Mouse (Mus musculus) spleen, adult 2 months (tissue): ENCODE measurements around the gene Olfr815.

Experiments
- CTCF ChIP-seq: fragments of 200-500 bp; IDR thresholded peaks from 2 replicates; pipeline ENCODE4 v1.5.1; 2011; ENCODE audit warnings: mild to moderate bottlenecking, inconsistent platforms; ENCODE audit not compliant: insufficient read depth, insufficient read length, insufficient replicate concordance; ENCODE audit errors: extremely low read depth
- POLR2A ChIP-seq: fragments of 200-500 bp; IDR thresholded peaks from 2 replicates; pipeline ENCODE4 v1.6.1; 2011; ENCODE audit warnings: low read depth, low read length, inconsistent platforms

DNA sequence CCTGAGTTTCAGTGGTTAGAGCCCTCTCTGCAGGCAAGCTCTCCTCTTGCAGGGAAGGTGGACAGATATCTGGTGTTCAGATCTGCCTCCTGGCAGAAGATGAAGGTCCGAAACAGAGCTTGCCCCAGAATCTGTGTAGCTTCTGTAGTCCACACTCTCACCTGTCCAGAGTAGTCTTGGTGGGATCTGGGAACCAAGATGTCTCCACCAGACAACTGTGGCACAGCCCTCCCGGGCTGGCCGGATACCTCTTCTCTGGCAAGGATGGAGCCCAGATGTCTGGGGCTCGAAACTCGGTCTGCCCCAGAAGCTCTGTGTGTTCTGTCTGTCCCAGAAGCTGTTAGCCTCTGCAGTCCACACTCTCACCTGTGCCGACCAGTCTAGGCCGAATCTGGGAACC, 19.7 kb downstream of the Olfr815 start:
- no peak for TF ChIP-seq CTCF
- TF ChIP-seq POLR2A, result no peak
